Mouse (Mus musculus): Measurements from ENCODE around the gene Ednrb. TPM values are rescaled to one million over a fixed set of nuclear protein-coding genes. Genes with fewer than 3 reads are reported as not detected.
"Not testable (repeated sequence)": the region's sequence is repeated elsewhere in the genome, so short reads cannot be mapped to it uniquely, and the experiment has no call there.

Gene Ednrb
- polyA plus RNA-seq, 1 experiment from 2014 or later, result 7.4 TPM

DNA sequence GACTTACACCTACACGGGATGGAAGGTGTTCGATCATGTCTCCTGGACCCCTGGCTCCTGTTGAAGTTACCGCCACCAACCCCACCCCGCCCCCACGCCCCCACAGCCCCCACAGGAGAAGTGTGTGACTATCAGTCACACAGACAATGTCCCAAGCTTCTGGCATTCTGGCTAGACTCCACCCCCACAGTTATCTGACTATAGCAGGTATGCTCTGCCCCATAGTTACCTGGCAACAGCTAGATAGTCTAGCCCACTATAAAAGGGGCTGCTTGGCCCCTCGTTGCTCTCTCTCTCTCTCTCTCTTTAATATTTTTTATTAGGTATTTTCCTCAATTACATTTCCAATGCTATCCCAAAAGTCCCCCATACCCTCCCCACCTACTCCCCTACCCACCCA lies 63.9 kb downstream of the Ednrb start:
- H3K9ac ChIP-seq (ENCODE audit: low read depth, low read length); H3K4me1 ChIP-seq (ENCODE audit: control insufficient read depth, low read depth, low read length); H3K36me3 ChIP-seq (ENCODE audit: control insufficient read depth, insufficient read depth); H3K4me3 ChIP-seq (ENCODE audit: low read depth, low read length); H3K27me3 ChIP-seq (ENCODE audit: control insufficient read depth, insufficient read depth, low read depth, low read length); H3K27ac ChIP-seq (ENCODE audit: low read length); ATAC-seq (ENCODE audit: low read depth); H3K9me3 ChIP-seq (replicated peaks; ENCODE audit: control insufficient read depth, low read length); H3K4me2 ChIP-seq (ENCODE audit: low read depth, low read length): not testable (repeated sequence)
- 52% methylated on average over 6 of the region's 6 CpGs for WGBS (ENCODE audit: insufficient replicate concordance)

DNA sequence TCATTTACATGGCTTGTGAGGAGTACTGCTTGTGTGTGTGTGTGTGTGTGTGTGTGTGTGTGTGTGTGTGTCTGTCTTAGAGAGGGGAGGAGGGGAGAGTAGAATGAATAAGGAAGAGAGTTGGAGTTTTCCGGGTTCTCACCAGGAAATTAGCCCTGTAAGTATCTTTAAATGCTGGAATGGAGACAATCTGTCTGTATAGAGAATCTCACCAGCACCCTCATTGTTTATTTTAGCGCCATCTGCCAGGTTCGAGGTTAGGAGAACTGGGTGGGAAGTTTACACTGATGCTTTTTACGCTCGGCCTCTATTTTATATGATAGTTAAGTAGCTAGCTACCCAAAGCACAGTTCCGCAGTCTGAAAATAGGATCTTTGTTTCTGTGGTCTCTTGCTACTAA lies 64.9 kb downstream of the Ednrb start:
- Histone ChIP-seq H3K27me3 (ENCODE audit: control insufficient read depth, insufficient read depth, low read depth, low read length) (no peaks in the 10 kb centered on the region), H3K4me1 (ENCODE audit: control insufficient read depth, low read depth, low read length) (no peaks in the 10 kb centered on the region), H3K4me2 (ENCODE audit: low read depth, low read length) (no peak overlapping the region), H3K4me3 (ENCODE audit: low read depth, low read length) (no peak overlapping the region), H3K27ac (ENCODE audit: low read length) (no peak overlapping the region), H3K9me3 (replicated peaks; ENCODE audit: control insufficient read depth, low read length) (no peaks in the 10 kb centered on the region), H3K36me3 (ENCODE audit: control insufficient read depth, insufficient read depth) (no peaks in the 10 kb centered on the region), H3K9ac (ENCODE audit: low read depth, low read length) (no peak overlapping the region)
- no peak for ATAC-seq (ENCODE audit: low read depth)
- 72% methylated on average over 6 of the region's 6 CpGs for WGBS (ENCODE audit: insufficient replicate concordance)

DNA sequence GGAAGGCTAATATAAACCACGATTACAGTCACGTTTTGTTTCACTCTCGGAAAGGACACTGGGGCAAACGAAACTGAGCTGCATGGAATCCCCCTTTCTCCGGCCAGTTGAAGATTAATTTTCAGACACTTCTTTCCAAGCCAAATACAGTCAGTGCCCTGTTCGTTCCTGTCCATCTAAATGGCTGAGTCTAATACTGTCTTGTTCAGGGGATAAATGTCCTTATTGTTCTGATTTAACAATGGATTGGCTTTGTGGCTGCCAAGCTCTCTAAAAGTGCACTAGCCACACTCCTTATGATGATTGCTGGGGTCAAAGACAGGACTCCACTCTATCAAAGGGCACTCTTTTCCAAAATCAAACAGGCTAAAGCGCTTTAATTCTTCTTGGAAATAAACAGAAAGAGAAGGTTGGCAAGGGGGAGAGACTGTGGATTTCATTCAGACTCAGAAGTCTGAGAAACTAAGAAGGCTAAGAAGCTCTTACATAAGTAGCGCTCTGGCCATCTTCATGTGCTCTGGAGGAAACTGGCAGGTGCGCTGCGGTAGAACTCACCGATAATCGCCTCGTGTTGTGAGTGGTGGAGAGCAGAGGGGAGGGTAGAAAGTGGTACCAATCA lies 65.6 kb downstream of the Ednrb start:
- no peak overlapping the region for H3K27ac ChIP-seq (ENCODE audit: low read length)
- no peak overlapping the region for H3K9ac ChIP-seq (ENCODE audit: low read depth, low read length)
- H3K36me3 ChIP-seq (ENCODE audit: control insufficient read depth, insufficient read depth), result no peaks in the 10 kb centered on the region
- H3K4me3 ChIP-seq (ENCODE audit: low read depth, low read length), result no peak overlapping the region
- no peaks in the 10 kb centered on the region for H3K9me3 ChIP-seq (replicated peaks; ENCODE audit: control insufficient read depth, low read length)
- H3K4me1 ChIP-seq (ENCODE audit: control insufficient read depth, low read depth, low read length), result no peaks in the 10 kb centered on the region
- WGBS (ENCODE audit: insufficient replicate concordance), result 63% methylated on average over 13 of the region's 13 CpGs
- ATAC-seq (ENCODE audit: low read depth), result no peak
- H3K27me3 ChIP-seq (ENCODE audit: control insufficient read depth, insufficient read depth, low read depth, low read length), result no peaks in the 10 kb centered on the region
- H3K4me2 ChIP-seq (ENCODE audit: low read depth, low read length), result no peak overlapping the region

DNA sequence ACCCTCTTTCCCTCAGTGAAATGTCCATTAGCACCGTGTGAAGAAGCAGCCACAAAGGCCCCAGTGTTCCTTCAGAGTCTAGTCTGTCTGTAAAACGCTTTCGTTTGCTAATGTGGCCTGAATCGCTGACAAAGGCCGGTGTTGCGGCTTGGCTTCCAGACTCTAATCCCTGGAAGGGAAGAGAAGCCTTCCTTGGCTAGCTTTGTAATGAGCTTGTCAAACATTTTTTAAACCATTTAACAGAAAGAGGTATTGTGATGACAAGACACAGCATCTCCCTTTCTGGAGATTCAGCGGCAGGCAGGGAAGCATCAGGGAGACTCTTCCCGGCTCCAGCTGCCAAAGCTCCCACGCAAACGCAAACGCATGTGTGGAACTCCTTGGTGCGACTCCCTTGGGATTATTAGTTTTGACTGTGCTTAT lies 66.2 kb downstream of the Ednrb start:
- no peak for ATAC-seq (ENCODE audit: low read depth)
- no peaks in the 10 kb centered on the region for H3K9me3 ChIP-seq (replicated peaks; ENCODE audit: control insufficient read depth, low read length)
- H3K4me1 ChIP-seq (ENCODE audit: control insufficient read depth, low read depth, low read length), result no peaks in the 10 kb centered on the region
- H3K4me2 ChIP-seq (ENCODE audit: low read depth, low read length), result no peak overlapping the region
- no peaks in the 10 kb centered on the region for H3K27me3 ChIP-seq (ENCODE audit: control insufficient read depth, insufficient read depth, low read depth, low read length)
- no peak overlapping the region for H3K27ac ChIP-seq (ENCODE audit: low read length)
- no peak overlapping the region for H3K9ac ChIP-seq (ENCODE audit: low read depth, low read length)
- WGBS (ENCODE audit: insufficient replicate concordance), result 60% methylated on average over 12 of the region's 12 CpGs
- no peaks in the 10 kb centered on the region for H3K36me3 ChIP-seq (ENCODE audit: control insufficient read depth, insufficient read depth)
- H3K4me3 ChIP-seq (ENCODE audit: low read depth, low read length), result no peak overlapping the region

DNA sequence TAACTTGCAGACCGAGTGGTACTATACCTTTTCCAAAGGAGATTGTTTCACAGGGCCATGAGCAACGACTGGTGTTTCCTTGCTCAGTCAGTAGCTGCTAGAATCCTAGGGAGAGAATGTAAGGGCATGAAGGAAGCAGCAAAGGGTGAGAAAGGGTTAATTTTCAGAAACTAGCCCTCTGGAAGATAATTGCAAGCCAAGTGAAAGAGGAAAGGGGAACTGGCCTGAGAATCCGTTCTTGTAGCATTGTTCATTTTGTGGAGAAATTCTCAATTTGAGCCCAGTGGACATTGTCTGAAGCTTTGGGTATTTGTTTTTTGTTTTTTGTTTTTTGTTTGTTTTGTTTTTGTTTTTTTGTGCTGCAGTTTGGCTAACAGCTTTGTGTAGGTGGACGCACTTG lies 66.8 kb downstream of the Ednrb start:
- no peaks in the 10 kb centered on the region for H3K4me1 ChIP-seq (ENCODE audit: control insufficient read depth, low read depth, low read length)
- no peak overlapping the region for H3K9ac ChIP-seq (ENCODE audit: low read depth, low read length)
- no peaks in the 10 kb centered on the region for H3K27me3 ChIP-seq (ENCODE audit: control insufficient read depth, insufficient read depth, low read depth, low read length)
- H3K27ac ChIP-seq (ENCODE audit: low read length), result no peak overlapping the region
- H3K9me3 ChIP-seq (replicated peaks; ENCODE audit: control insufficient read depth, low read length), result no peaks in the 10 kb centered on the region
- 39% methylated on average over 4 of the region's 4 CpGs for WGBS (ENCODE audit: insufficient replicate concordance)
- H3K36me3 ChIP-seq (ENCODE audit: control insufficient read depth, insufficient read depth), result no peaks in the 10 kb centered on the region
- no peak for ATAC-seq (ENCODE audit: low read depth)
- H3K4me3 ChIP-seq (ENCODE audit: low read depth, low read length), result no peak overlapping the region
- H3K4me2 ChIP-seq (ENCODE audit: low read depth, low read length), result no peak overlapping the region

DNA sequence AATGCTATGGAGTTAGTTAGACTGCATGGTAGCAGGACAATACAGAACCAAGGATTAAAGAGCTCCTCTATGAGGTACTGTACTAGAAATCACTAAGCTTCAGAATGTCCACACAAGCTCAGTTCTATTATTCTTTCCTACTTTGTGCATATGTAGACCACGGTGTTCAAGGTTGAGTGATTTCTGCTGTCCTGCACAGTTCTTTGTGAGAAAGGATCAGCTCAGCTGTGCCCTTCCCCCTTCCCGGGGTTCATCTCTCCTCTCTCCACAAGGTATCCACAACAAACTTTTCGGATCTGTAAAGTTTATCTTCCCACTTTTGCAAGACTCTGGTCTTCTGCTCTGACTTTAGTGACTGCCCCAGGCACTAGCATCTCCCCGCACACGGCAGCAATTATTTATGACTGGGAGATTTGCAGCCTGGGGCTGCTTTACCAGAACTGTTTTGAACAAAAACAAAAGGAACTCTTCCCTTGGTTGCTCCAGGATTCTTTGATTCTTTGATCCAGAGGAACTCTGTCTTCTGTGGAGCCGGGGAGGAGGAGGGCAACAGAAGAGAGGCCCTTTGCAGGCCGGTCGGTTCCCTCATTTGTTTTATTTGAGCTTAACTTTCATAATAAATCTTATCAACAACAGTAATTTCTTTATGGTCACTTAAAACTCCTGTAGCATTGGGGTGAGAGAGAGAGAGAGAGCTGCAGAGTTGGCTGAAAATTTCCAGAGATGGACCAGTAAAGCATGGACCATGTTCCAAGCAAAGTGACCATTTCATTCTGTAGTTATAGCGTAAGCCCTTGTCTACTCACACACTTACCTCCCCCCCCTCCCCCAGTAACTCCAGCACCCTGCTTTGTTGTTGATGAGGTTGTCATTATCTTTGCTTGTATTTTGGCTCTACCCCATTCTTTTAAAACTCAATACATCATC lies 74.6 kb downstream of the Ednrb start:
- Histone ChIP-seq H3K36me3 (ENCODE audit: control insufficient read depth, insufficient read depth) (no peaks in the 10 kb centered on the region), H3K27ac (ENCODE audit: low read length) (no peak overlapping the region), H3K4me2 (ENCODE audit: low read depth, low read length) (no peak overlapping the region), H3K4me1 (ENCODE audit: control insufficient read depth, low read depth, low read length) (no peaks in the 10 kb centered on the region), H3K9ac (ENCODE audit: low read depth, low read length) (no peak overlapping the region), H3K9me3 (replicated peaks; ENCODE audit: control insufficient read depth, low read length) (no peaks in the 10 kb centered on the region), H3K4me3 (ENCODE audit: low read depth, low read length) (no peak overlapping the region), H3K27me3 (ENCODE audit: control insufficient read depth, insufficient read depth, low read depth, low read length) (no peaks in the 10 kb centered on the region)
- 58% methylated on average over 9 of the region's 9 CpGs for WGBS (ENCODE audit: insufficient replicate concordance)
- no peak for ATAC-seq (ENCODE audit: low read depth)

DNA sequence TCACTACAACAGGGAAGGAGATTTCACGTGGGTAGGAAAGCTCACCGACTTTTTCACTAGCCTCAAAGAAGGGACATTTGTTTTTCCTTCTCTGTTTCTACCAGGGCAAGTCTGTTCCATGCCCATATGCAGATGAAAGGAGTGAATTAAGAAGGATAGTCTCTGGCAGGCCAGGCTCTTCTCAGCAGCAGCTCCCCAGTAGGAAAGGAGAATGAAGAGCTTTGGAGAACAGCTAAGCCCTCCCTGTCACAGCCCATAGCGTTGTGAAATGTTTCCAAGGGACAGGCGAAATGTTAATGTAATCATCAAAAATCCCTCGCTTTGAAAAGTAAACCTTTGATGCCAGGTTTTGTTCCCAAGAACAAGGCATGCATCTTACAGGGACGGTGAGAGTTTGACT lies 76.7 kb downstream of the Ednrb start:
- H3K4me2 ChIP-seq (ENCODE audit: low read depth, low read length), result no peak overlapping the region
- WGBS (ENCODE audit: insufficient replicate concordance), result 60% methylated on average over 6 of the region's 6 CpGs
- no peak overlapping the region for H3K4me3 ChIP-seq (ENCODE audit: low read depth, low read length)
- H3K4me1 ChIP-seq (ENCODE audit: control insufficient read depth, low read depth, low read length), result no peaks in the 10 kb centered on the region
- H3K27ac ChIP-seq (ENCODE audit: low read length), result no peak overlapping the region
- H3K9ac ChIP-seq (ENCODE audit: low read depth, low read length), result no peak overlapping the region
- ATAC-seq (ENCODE audit: low read depth), result no peak
- H3K36me3 ChIP-seq (ENCODE audit: control insufficient read depth, insufficient read depth), result no peaks in the 10 kb centered on the region
- H3K9me3 ChIP-seq (replicated peaks; ENCODE audit: control insufficient read depth, low read length), result no peaks in the 10 kb centered on the region
- no peaks in the 10 kb centered on the region for H3K27me3 ChIP-seq (ENCODE audit: control insufficient read depth, insufficient read depth, low read depth, low read length)

Other genes with a start within 250 kb of the Ednrb start
- 0.08 TPM in 1 of 2 replicates, not detected in the other for gene Slain1, start 194.2 kb downstream of the Ednrb start, polyA plus RNA-seq (2015; fragmentation: Nextera tagmentation; extraction: Ambion mirVana)